ENCODE assay signal across 14 mouse cellular contexts in the genomic region with DNA sequence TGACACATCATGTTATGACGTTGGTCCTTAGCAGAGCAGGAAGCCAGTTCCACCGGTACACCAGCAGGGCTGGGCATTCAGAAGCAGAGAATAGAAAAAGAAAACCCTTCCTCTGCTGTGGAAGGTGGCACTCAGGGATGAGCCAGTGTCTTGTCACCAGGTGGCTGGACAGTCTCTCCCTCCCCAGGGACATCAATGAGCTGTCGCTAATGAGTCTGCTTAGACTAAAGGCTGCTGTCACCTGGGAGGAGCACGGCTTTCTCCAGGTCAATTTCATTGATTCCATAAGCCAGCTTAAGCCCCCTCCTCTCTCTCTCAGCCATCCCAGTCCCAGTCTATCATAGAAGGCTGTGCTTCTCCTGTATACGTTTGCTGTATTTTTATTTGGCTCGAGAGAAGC. TPM values are rescaled to one million over a fixed set of nuclear protein-coding genes. Genes with fewer than 3 reads are reported as not detected.
"Had no signal": no experiment of that assay in that cellular context is flagged by ENCODE, and none has a peak within 500 bp of the region (broad histone marks: within the 10 kb centered on the region; RNA-seq: fewer than 3 reads in every experiment).

No protein-coding gene starts in this region.

- H3K36me3 ChIP-seq: limb, embryonic 10.5 days; liver, embryonic 15.5 days had no signal

- H3K27ac ChIP-seq: left cerebral cortex, adult 2 months; limb, embryonic 10.5 days; liver, embryonic 15.5 days had no signal

- H3K9me3 ChIP-seq: limb, embryonic 10.5 days; liver, embryonic 15.5 days had no signal

- H3K4me1 ChIP-seq: liver, embryonic 15.5 days had no signal

- DNase-seq: kidney, adult 11 months; kidney, adult 9 months; kidney, postnatal 10 days; kidney, postnatal 4 days; lung, adult 2 months; lung, postnatal 36 days; right cerebral cortex, postnatal 14 days; thymus, postnatal 36 days had no signal

- ATAC-seq: lung, postnatal 0 days had no signal

- H3K4me2 ChIP-seq: liver, embryonic 11.5 days; liver, embryonic 15.5 days had no signal

- H3K4me3 ChIP-seq: liver, embryonic 15.5 days had no signal

- H3K9ac ChIP-seq: liver, embryonic 15.5 days had no signal

RNA-seq across cellular contexts. Expression of gene Tmem132d, which starts 51.2 kb away (rescaled TPM):
- total RNA-seq: megakaryocyte progenitor cell, adult 5-6 weeks had no signal
- polyA plus RNA-seq: liver, embryonic 11.5 days; liver, embryonic 15.5 days had no signal
